Mouse (Mus musculus): ENCODE data around the gene Zbtb42.

- TF ChIP-seq CTCF (IDR thresholded peaks at IDR 0.05; ENCODE audit: extremely low read depth, insufficient read length, insufficient replicate concordance, low read depth, low read length) (no peak), POLR2A (IDR thresholded peaks at IDR 0.05; ENCODE audit: low read depth, low read length) (no peak)
Measured at GRCm38 (mm10) chr12:112654076-112654475, 24.6 kb upstream of the Zbtb42 start.

Data from small intestine, adult 2 months (tissue).